Mouse (Mus musculus): ENCODE measurements around the gene Mtus2. TPM values are rescaled to one million over a fixed set of nuclear protein-coding genes. Genes with fewer than 3 reads are reported as not detected.

The Mtus2 gene
- polyA plus RNA-seq, 1 experiment, result 0.04 TPM

DNA sequence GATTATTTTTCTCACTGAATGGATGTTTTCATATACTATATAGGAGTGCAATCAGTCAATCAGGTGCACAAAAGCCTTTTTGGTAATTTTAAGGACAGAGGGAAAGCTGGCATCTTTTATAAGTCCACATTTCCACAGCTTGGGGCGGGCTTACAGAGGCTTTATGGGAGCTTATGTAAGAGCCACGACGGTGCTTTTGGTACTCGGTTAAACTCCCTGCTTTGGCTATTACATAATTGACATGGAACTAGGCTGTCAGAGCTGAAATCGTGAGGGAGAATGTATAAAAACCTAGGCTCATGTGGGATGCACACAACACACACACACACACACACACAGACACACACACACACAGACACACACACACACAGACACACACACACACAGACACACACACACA, 2.0 kb downstream of the Mtus2 start:
- Histone ChIP-seq H3K27me3 (ENCODE audit: control insufficient read depth, insufficient read depth, insufficient read length) (peaks cover 23% of the 10 kb centered on the region), H3K79me3 (ENCODE audit: low read depth) (no peaks in the 10 kb centered on the region), H3ac (ENCODE audit: control insufficient read depth, insufficient read length, low read depth) (no peak overlapping the region), H3K4me3 (ENCODE audit: insufficient read depth, poor library complexity, severe bottlenecking) (no peak overlapping the region), H3K79me2 (ENCODE audit: control insufficient read depth, insufficient read depth) (no peaks in the 10 kb centered on the region), H3K36me3 (ENCODE audit: control insufficient read depth, insufficient read depth) (no peaks in the 10 kb centered on the region)
- no peak for TF ChIP-seq USF1 (IDR thresholded peaks at IDR 0.05; ENCODE audit: low read depth)
- no peak for TF ChIP-seq CTCF (IDR thresholded peaks at IDR 0.05; ENCODE audit: control insufficient read depth, insufficient read depth, insufficient read length)
- no peak for TF ChIP-seq MYOD1 (IDR thresholded peaks at IDR 0.05; ENCODE audit: control insufficient read depth, insufficient read length, low read depth)
- TF ChIP-seq CEBPB (IDR thresholded peaks at IDR 0.05; ENCODE audit: low read depth), result no peak
- TF ChIP-seq FOSL1 (IDR thresholded peaks at IDR 0.05; ENCODE audit: insufficient read depth, low read length, poor library complexity, severe bottlenecking), result no peak
- no peak for TF ChIP-seq MYOG (IDR thresholded peaks at IDR 0.05; ENCODE audit: control insufficient read depth, extremely low read depth, insufficient read length)
- no peak for TF ChIP-seq MAX (IDR thresholded peaks at IDR 0.05)

DNA sequence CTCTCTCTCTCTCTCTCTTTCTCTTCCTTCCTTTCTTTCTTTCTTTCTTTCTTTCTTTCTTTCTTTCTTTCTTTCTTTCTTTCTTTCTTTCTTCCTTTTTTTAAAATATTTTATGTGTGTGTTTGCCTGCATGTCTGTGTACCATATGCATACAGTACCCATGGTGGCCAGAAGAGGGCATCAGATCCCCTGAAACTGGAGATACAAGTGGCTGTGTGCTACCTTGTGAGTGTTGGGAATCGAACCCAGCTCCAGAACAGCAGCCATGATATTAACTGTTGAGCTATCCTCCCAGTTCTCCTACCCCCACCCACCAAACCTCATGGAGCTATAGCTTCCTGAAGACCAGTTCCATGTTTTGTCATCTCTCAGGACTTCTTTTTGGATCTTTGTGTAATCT, 3.7 kb downstream of the Mtus2 start:
- TF ChIP-seq FOSL1 (IDR thresholded peaks at IDR 0.05; ENCODE audit: insufficient read depth, low read length, poor library complexity, severe bottlenecking), result no peak
- no peak for TF ChIP-seq MYOG (IDR thresholded peaks at IDR 0.05; ENCODE audit: control insufficient read depth, extremely low read depth, insufficient read length)
- TF ChIP-seq MAX (IDR thresholded peaks at IDR 0.05), result no peak
- no peak for TF ChIP-seq MYOD1 (IDR thresholded peaks at IDR 0.05; ENCODE audit: control insufficient read depth, insufficient read length, low read depth)
- TF ChIP-seq CTCF (IDR thresholded peaks at IDR 0.05; ENCODE audit: control insufficient read depth, insufficient read depth, insufficient read length), result no peak
- no peak for TF ChIP-seq USF1 (IDR thresholded peaks at IDR 0.05; ENCODE audit: low read depth)
- TF ChIP-seq CEBPB (IDR thresholded peaks at IDR 0.05; ENCODE audit: low read depth), result no peak
- H3K27me3 ChIP-seq (ENCODE audit: control insufficient read depth, insufficient read depth, insufficient read length), result peaks cover 19% of the 10 kb centered on the region
- H3K4me3 ChIP-seq (ENCODE audit: insufficient read depth, poor library complexity, severe bottlenecking), result no peak overlapping the region

DNA sequence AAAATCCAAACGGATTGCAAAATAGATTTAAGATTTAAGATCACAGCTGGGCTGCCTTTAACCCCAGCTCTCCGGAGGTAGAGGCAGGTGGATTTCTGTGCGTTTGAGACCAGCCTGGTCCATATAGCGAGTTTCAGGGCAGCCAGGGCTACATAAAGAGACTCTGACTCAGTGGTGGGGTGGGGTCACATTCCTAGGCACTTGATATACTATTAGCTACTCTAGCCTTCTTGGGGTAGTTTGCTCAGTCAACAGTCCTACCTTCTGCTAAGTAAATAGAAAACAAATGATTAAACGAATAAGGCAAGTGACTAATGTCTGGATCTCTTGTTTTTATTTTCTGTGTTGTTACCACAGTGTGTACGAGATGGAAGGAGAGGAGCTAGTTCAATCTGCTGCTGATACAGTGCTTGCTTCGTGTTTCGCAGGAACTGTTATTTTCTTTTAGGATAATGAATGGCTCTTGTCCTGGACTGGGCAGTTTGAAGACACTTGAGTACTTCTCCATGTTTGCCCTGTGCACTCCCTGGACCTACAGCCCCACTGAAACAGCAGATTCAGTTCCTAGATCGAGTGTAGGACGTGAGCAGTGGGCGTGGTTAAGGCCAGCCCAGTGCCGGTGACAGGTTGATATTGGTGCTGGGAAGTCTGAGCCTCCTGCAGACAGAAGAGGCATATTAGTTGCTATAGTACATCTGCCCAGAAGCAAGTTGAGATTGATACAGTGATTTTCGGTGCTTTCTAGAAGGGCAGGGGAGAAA, 6.9 kb downstream of the Mtus2 start:
- no peak overlapping the region for H3K4me3 ChIP-seq (ENCODE audit: insufficient read depth, poor library complexity, severe bottlenecking)
- H3K79me2 ChIP-seq (ENCODE audit: control insufficient read depth, insufficient read depth), result no peaks in the 10 kb centered on the region

More for the DNA sequence above, 3.7 kb downstream of the Mtus2 start:
- Histone ChIP-seq H3ac (ENCODE audit: control insufficient read depth, insufficient read length, low read depth) (no peak overlapping the region), H3K79me3 (ENCODE audit: low read depth) (no peaks in the 10 kb centered on the region), H3K36me3 (ENCODE audit: control insufficient read depth, insufficient read depth) (no peaks in the 10 kb centered on the region), H3K79me2 (ENCODE audit: control insufficient read depth, insufficient read depth) (no peaks in the 10 kb centered on the region)

DNA sequence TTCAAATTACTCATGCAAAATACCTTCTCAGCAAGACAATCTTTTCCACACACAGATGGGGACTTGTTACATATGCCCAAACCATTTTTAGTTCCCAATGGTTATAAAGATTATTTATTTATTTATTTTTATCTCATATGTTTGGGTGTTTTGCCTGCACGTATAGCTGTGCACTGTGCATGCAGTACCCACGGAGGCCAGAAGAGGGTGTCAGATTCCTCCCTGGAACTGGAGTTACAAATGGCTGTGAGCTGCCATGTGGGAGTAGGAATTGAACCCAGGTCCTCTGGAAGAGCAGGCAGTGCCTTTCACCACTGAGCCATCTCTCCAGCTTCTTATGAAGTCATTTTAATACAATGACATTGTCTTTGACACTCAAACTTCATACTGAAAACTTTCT, 7.7 kb downstream of the Mtus2 start:
- Histone ChIP-seq H3K36me3 (ENCODE audit: control insufficient read depth, insufficient read depth) (no peaks in the 10 kb centered on the region), H3K79me3 (ENCODE audit: low read depth) (no peaks in the 10 kb centered on the region), H3K79me2 (ENCODE audit: control insufficient read depth, insufficient read depth) (no peaks in the 10 kb centered on the region), H3ac (ENCODE audit: control insufficient read depth, insufficient read length, low read depth) (no peak overlapping the region), H3K4me3 (ENCODE audit: insufficient read depth, poor library complexity, severe bottlenecking) (no peak overlapping the region), H3K27me3 (ENCODE audit: control insufficient read depth, insufficient read depth, insufficient read length) (peaks cover 5% of the 10 kb centered on the region)
- no peak for TF ChIP-seq USF1 (IDR thresholded peaks at IDR 0.05; ENCODE audit: low read depth)
- no peak for TF ChIP-seq FOSL1 (IDR thresholded peaks at IDR 0.05; ENCODE audit: insufficient read depth, low read length, poor library complexity, severe bottlenecking)
- no peak for TF ChIP-seq CEBPB (IDR thresholded peaks at IDR 0.05; ENCODE audit: low read depth)
- no peak for TF ChIP-seq MAX (IDR thresholded peaks at IDR 0.05)
- no peak for TF ChIP-seq MYOD1 (IDR thresholded peaks at IDR 0.05; ENCODE audit: control insufficient read depth, insufficient read length, low read depth)
- no peak for TF ChIP-seq MYOG (IDR thresholded peaks at IDR 0.05; ENCODE audit: control insufficient read depth, extremely low read depth, insufficient read length)
- TF ChIP-seq CTCF (IDR thresholded peaks at IDR 0.05; ENCODE audit: control insufficient read depth, insufficient read depth, insufficient read length), result no peak

More for the DNA sequence above, 6.9 kb downstream of the Mtus2 start:
- no peak for TF ChIP-seq FOSL1 (IDR thresholded peaks at IDR 0.05; ENCODE audit: insufficient read depth, low read length, poor library complexity, severe bottlenecking)
- no peak for TF ChIP-seq CTCF (IDR thresholded peaks at IDR 0.05; ENCODE audit: control insufficient read depth, insufficient read depth, insufficient read length)
- TF ChIP-seq CEBPB (IDR thresholded peaks at IDR 0.05; ENCODE audit: low read depth), result no peak
- TF ChIP-seq MYOD1 (IDR thresholded peaks at IDR 0.05; ENCODE audit: control insufficient read depth, insufficient read length, low read depth), result no peak
- TF ChIP-seq USF1 (IDR thresholded peaks at IDR 0.05; ENCODE audit: low read depth), result no peak
- TF ChIP-seq MYOG (IDR thresholded peaks at IDR 0.05; ENCODE audit: control insufficient read depth, extremely low read depth, insufficient read length), result no peak
- no peak for TF ChIP-seq MAX (IDR thresholded peaks at IDR 0.05)
- Histone ChIP-seq H3K27me3 (ENCODE audit: control insufficient read depth, insufficient read depth, insufficient read length) (peaks cover 5% of the 10 kb centered on the region), H3ac (ENCODE audit: control insufficient read depth, insufficient read length, low read depth) (no peak overlapping the region), H3K36me3 (ENCODE audit: control insufficient read depth, insufficient read depth) (no peaks in the 10 kb centered on the region), H3K79me3 (ENCODE audit: low read depth) (no peaks in the 10 kb centered on the region)

DNA sequence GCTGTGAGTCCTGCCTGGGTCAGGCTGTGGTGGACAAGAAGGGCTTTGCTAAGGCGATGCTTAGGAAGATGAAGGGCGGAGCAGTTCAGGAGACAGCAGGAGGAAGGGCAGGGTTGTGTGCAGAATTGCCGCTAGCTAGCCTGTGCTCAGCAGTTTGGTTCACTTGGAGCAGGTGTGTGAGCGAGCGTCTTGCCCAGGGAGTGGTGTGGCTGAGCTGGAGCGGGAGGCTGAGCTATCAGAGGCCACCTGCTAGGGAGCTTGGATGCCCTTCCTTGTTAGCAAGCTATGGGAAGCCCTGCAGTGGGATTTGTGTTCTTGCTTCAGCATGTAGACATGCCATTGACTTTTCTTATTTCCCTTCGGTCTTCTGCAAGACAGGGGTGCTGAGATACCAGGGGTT, 9.5 kb downstream of the Mtus2 start:
- Histone ChIP-seq H3ac (ENCODE audit: control insufficient read depth, insufficient read length, low read depth) (no peak overlapping the region), H3K27me3 (ENCODE audit: control insufficient read depth, insufficient read depth, insufficient read length) (peaks cover 5% of the 10 kb centered on the region), H3K36me3 (ENCODE audit: control insufficient read depth, insufficient read depth) (no peaks in the 10 kb centered on the region), H3K79me3 (ENCODE audit: low read depth) (no peaks in the 10 kb centered on the region), H3K79me2 (ENCODE audit: control insufficient read depth, insufficient read depth) (no peaks in the 10 kb centered on the region), H3K4me3 (ENCODE audit: insufficient read depth, poor library complexity, severe bottlenecking) (no peak overlapping the region)
- TF ChIP-seq MYOD1 (IDR thresholded peaks at IDR 0.05; ENCODE audit: control insufficient read depth, insufficient read length, low read depth) (no peak), CTCF (IDR thresholded peaks at IDR 0.05; ENCODE audit: control insufficient read depth, insufficient read depth, insufficient read length) (no peak), MYOG (IDR thresholded peaks at IDR 0.05; ENCODE audit: control insufficient read depth, extremely low read depth, insufficient read length) (no peak), MAX (IDR thresholded peaks at IDR 0.05) (no peak), CEBPB (IDR thresholded peaks at IDR 0.05; ENCODE audit: low read depth) (no peak), USF1 (IDR thresholded peaks at IDR 0.05; ENCODE audit: low read depth) (no peak), FOSL1 (IDR thresholded peaks at IDR 0.05; ENCODE audit: insufficient read depth, low read length, poor library complexity, severe bottlenecking) (no peak)

Measured in C2C12 (cell line).